Comparison of ENCODE assay signal across 30 mouse cellular contexts in genomic region chr19:11264602-11265185, GRCm38 (mm10). TPM values are rescaled to one million over a fixed set of nuclear protein-coding genes. Genes with fewer than 3 reads are reported as not detected.
DNase-seq lines count a peak whose midpoint lies in the region; ATAC-seq and TF ChIP-seq lines count a peak whose summit lies in the region.
"Had no signal": no experiment of that assay in that cellular context is flagged by ENCODE, and none has a peak within 500 bp of the region (broad histone marks: within the 10 kb centered on the region; RNA-seq: fewer than 3 reads in every experiment).

No protein-coding gene starts in this region.

- H3K4me3 ChIP-seq in CH12.LX (replicated peaks in 1 of 3; ENCODE audit: low read depth in 2 of 3, low read length in 2 of 3, poor library complexity in 1 of 3) (peak overlapping the region; percentile 54 to 74 (median 70)), macrophage (ENCODE audit: inconsistent target) (no peak overlapping the region)
- H3K4me3 ChIP-seq in forebrain, embryonic 12.5 days (replicated peaks) = no peak overlapping the region
- no peak overlapping the region for H3K4me3 ChIP-seq in stomach, postnatal 0 days (ENCODE audit: low read depth, low read length)
- no peak overlapping the region for H3K4me3 ChIP-seq in kidney, adult 2 months (ENCODE audit: insufficient read depth, low read depth, low read length)
- H3K4me3 ChIP-seq: forebrain, embryonic 15.5 days; heart, adult 2 months; heart, embryonic 10.5 days; heart, embryonic 13.5 days; hindbrain, embryonic 12.5 days; hindbrain, embryonic 15.5 days; intestine, embryonic 15.5 days had no signal

- TF ChIP-seq RAD21 in CH12.LX (IDR thresholded peaks at IDR 0.05; ENCODE audit: low read depth, low read length) = no peak

- H3K27me3 ChIP-seq in CH12.LX (replicated peaks) = no peaks in the 10 kb centered on the region
- H3K27me3 ChIP-seq in forebrain, embryonic 12.5 days = no peaks in the 10 kb centered on the region
- H3K27me3 ChIP-seq in stomach, postnatal 0 days (ENCODE audit: control insufficient read depth, insufficient read depth, low read length) = no peaks in the 10 kb centered on the region
- H3K27me3 ChIP-seq in kidney, adult 2 months (replicated peaks; ENCODE audit: control insufficient read depth, insufficient read depth, low read length) = no peaks in the 10 kb centered on the region; the same call in 1 of the 2 replicates
- H3K27me3 ChIP-seq: forebrain, embryonic 15.5 days; heart, embryonic 13.5 days; hindbrain, embryonic 12.5 days; hindbrain, embryonic 15.5 days; intestine, embryonic 15.5 days had no signal

- peak; percentile 28 to 34 for DNase-seq in spleen, postnatal 36 days (ENCODE audit: low spot score in 2 of 2)
- no peak for DNase-seq in spleen, adult 12 weeks (ENCODE audit: low spot score)
- DNase-seq in CH12.LX (ENCODE audit: extremely low read depth) = no peak
- DNase-seq in stomach, postnatal 0 days (ENCODE audit: low spot score) = no peak
- no peak for DNase-seq in kidney, adult 2 months
- DNase-seq: adrenal gland, adult 2 months; adrenal gland, postnatal 14 days; cerebellum, adult 18-20 months; cerebellum, adult 9-10 months; cerebellum, postnatal 14 days; gastrocnemius, postnatal 25 days; heart, adult 2 months; heart, postnatal 14 days had no signal

- in situ Hi-C loops in CH12.LX (cut with MboI; ENCODE audit: low pct_ligation_motif_present, low pct_unique_long_range_greater_than_20kb, low sequenced_read_pairs) = no loop called here

- H3K4me2 ChIP-seq in CH12.LX (ENCODE audit: insufficient read depth, low read depth, poor library complexity, severe bottlenecking) = peak overlapping the region; percentile 76
- no peak overlapping the region for H3K4me2 ChIP-seq in forebrain, embryonic 12.5 days
- H3K4me2 ChIP-seq in stomach, postnatal 0 days (replicated peaks; ENCODE audit: low read depth) = no peak overlapping the region
- H3K4me2 ChIP-seq: forebrain, embryonic 15.5 days; heart, embryonic 13.5 days; hindbrain, embryonic 12.5 days; hindbrain, embryonic 15.5 days; intestine, embryonic 15.5 days had no signal

- peak overlapping the region; percentile 71; the same call in 1 of the 2 replicates for H3K9ac ChIP-seq in CH12.LX (ENCODE audit: insufficient read depth, low read depth)
- H3K9ac ChIP-seq in forebrain, embryonic 12.5 days = no peak overlapping the region
- H3K9ac ChIP-seq in stomach, postnatal 0 days (ENCODE audit: low read length) = no peak overlapping the region
- H3K9ac ChIP-seq: forebrain, embryonic 15.5 days; heart, embryonic 13.5 days; hindbrain, embryonic 12.5 days; hindbrain, embryonic 15.5 days; intestine, embryonic 15.5 days had no signal

- peak overlapping the region; percentile 66 for H3K27ac ChIP-seq in CH12.LX (ENCODE audit: insufficient read depth, low read depth)
- peak overlapping the region; percentile 87 for H3K27ac ChIP-seq in macrophage
- H3K27ac ChIP-seq in forebrain, embryonic 12.5 days = no peak overlapping the region
- H3K27ac ChIP-seq in stomach, postnatal 0 days (replicated peaks) = no peak overlapping the region
- H3K27ac ChIP-seq in kidney, adult 2 months (ENCODE audit: insufficient read depth, low read depth, low read length) = no peak overlapping the region
- H3K27ac ChIP-seq: forebrain, embryonic 15.5 days; heart, adult 2 months; heart, embryonic 10.5 days; heart, embryonic 13.5 days; hindbrain, embryonic 12.5 days; hindbrain, embryonic 15.5 days; intestine, embryonic 15.5 days had no signal

- H3K36me3 ChIP-seq in CH12.LX (replicated peaks in 1 of 2; ENCODE audit: control insufficient read depth in 1 of 2, insufficient read depth in 1 of 2, low read length in 1 of 2) = peaks cover 2 to 21% of the 10 kb centered on the region in 2 experiments
- H3K36me3 ChIP-seq in macrophage (ENCODE audit: inconsistent target) = no peaks in the 10 kb centered on the region
- H3K36me3 ChIP-seq in forebrain, embryonic 12.5 days (replicated peaks) = no peaks in the 10 kb centered on the region
- H3K36me3 ChIP-seq in stomach, postnatal 0 days (ENCODE audit: control insufficient read depth, insufficient read depth, low read length) = no peaks in the 10 kb centered on the region
- no peaks in the 10 kb centered on the region for H3K36me3 ChIP-seq in kidney, adult 2 months (ENCODE audit: control insufficient read depth, insufficient read depth, low read length)
- H3K36me3 ChIP-seq: forebrain, embryonic 15.5 days; heart, embryonic 10.5 days; heart, embryonic 13.5 days; hindbrain, embryonic 12.5 days; hindbrain, embryonic 15.5 days; intestine, embryonic 15.5 days had no signal

- H3K4me1 ChIP-seq in CH12.LX (ENCODE audit: control insufficient read depth in 1 of 2, insufficient read depth in 2 of 2) = peaks cover 7 to 41% of the 10 kb centered on the region in 2 experiments; a peak in 3 of 4 replicates
- no peaks in the 10 kb centered on the region for H3K4me1 ChIP-seq in forebrain, embryonic 12.5 days
- H3K4me1 ChIP-seq in stomach, postnatal 0 days (replicated peaks; ENCODE audit: control insufficient read depth, insufficient read depth) = no peaks in the 10 kb centered on the region
- no peaks in the 10 kb centered on the region for H3K4me1 ChIP-seq in kidney, adult 2 months (ENCODE audit: control insufficient read depth, insufficient read depth, low read length)
- H3K4me1 ChIP-seq: forebrain, embryonic 15.5 days; heart, embryonic 10.5 days; heart, embryonic 13.5 days; hindbrain, embryonic 12.5 days; hindbrain, embryonic 15.5 days; intestine, embryonic 15.5 days had no signal

- WGBS in macrophage (ENCODE audit: missing documents) = 81% methylated on average over 9 of the region's 9 CpGs
- 89% methylated on average over 9 of the region's 9 CpGs for WGBS in forebrain, embryonic 12.5 days
- 72% methylated on average over 9 of the region's 9 CpGs for WGBS in stomach, postnatal 0 days
- WGBS in kidney, adult 2 months = 77% methylated on average over 9 of the region's 9 CpGs

- no peak for TF ChIP-seq CTCF in CH12.LX (conservative IDR thresholded peaks at IDR 0.05 in 1 of 2, IDR thresholded peaks at IDR 0.05 in 1 of 2; ENCODE audit: low read depth in 2 of 2, low read length in 2 of 2)
- TF ChIP-seq CTCF in stomach, postnatal 0 days (IDR thresholded peaks at IDR 0.05; ENCODE audit: low read depth) = no peak
- TF ChIP-seq CTCF in kidney, adult 2 months (conservative IDR thresholded peaks at IDR 0.05; ENCODE audit: insufficient read depth, insufficient read length, low read depth, low read length) = no peak

- no peak for ATAC-seq in forebrain, embryonic 12.5 days (ENCODE audit: low FRiP score)
- no peak for ATAC-seq in stomach, postnatal 0 days (ENCODE audit: low FRiP score, low TSS enrichment)
- ATAC-seq: forebrain, embryonic 15.5 days; intestine, embryonic 15.5 days had no signal

- dilution Hi-C loops in CH12.LX (cut with MboI; ENCODE audit: extremely low pct_ligation_motif_present, extremely low pct_unique_long_range_greater_than_20kb, low sequenced_read_pairs) = no loop called here

- peaks cover 28% of the 10 kb centered on the region for H3K79me2 ChIP-seq in CH12.LX (replicated peaks; ENCODE audit: control insufficient read depth, extremely low read depth, insufficient read depth, poor library complexity, severe bottlenecking)
- H3K79me2 ChIP-seq in macrophage (ENCODE audit: inconsistent target) = no peaks in the 10 kb centered on the region

- no peak for TF ChIP-seq EP300 in CH12.LX (IDR thresholded peaks at IDR 0.05; ENCODE audit: low read length)
- TF ChIP-seq EP300 in stomach, postnatal 0 days (optimal IDR thresholded peaks at IDR 0.05) = no peak

- no peak; the same call in 1 of the 2 replicates for TF ChIP-seq POLR2A in CH12.LX (IDR thresholded peaks at IDR 0.05; ENCODE audit: low read depth, low read length)
- no peak for TF ChIP-seq POLR2A in kidney, adult 2 months (IDR thresholded peaks at IDR 0.05; ENCODE audit: low read depth, low read length)

- H3K9me3 ChIP-seq in CH12.LX (replicated peaks; ENCODE audit: low read length) = no peaks in the 10 kb centered on the region
- no peaks in the 10 kb centered on the region for H3K9me3 ChIP-seq in forebrain, embryonic 12.5 days
- no peaks in the 10 kb centered on the region for H3K9me3 ChIP-seq in stomach, postnatal 0 days (ENCODE audit: control insufficient read depth, low read length)
- H3K9me3 ChIP-seq: forebrain, embryonic 15.5 days; heart, embryonic 10.5 days; heart, embryonic 13.5 days; hindbrain, embryonic 12.5 days; hindbrain, embryonic 15.5 days; intestine, embryonic 15.5 days had no signal

RNA-seq across cellular contexts. Expression of gene Ms4a1, which starts 1.3 kb away (rescaled TPM):
- 106 and 137 TPM in 2 replicates for total RNA-seq in CH12.LX (2012; rRNA removed)
- total RNA-seq in CH12.LX (2014; rRNA removed) = 642 and 726 TPM in 2 replicates
- 345 and 387 TPM in 2 replicates for polyA plus RNA-seq in CH12.LX (2012; ENCODE audit: insufficient read length, low read depth)
- under 1 TPM in 2 of 26 experiments, not detected in 24; 0.12 to 0.23 TPM for total RNA-seq in macrophage (2018; cell fraction: chromatin; rRNA removed)
- under 1 TPM in 9 of 26 experiments, not detected in 17; 0.03 to 0.09 (median 0.05) TPM for total RNA-seq in macrophage (2018; cell fraction: cytosol; rRNA removed)
- under 1 TPM in 5 of 26 experiments, not detected in 21; 0.18 to 0.34 (median 0.24) TPM for total RNA-seq in macrophage (2018; cell fraction: nucleus; rRNA removed)
- 0.07 to 0.09 TPM in 2 of 3 replicates, not detected in the other for polyA plus RNA-seq in macrophage (2018)
- polyA plus RNA-seq in forebrain, embryonic 12.5 days (2016; fragmentation: Nextera tagmentation; extraction: Ambion mirVana) = not detected in 2 replicates
- 0.06 and 0.11 TPM in 2 replicates for polyA plus RNA-seq in stomach, postnatal 0 days (2015; fragmentation: Nextera tagmentation; extraction: Ambion mirVana)
- 0.07 and 1.9 TPM in 2 replicates for polyA plus RNA-seq in kidney, adult 2 months (2012; rRNA removed)
- total RNA-seq: gastrocnemius, adult 8-10 months; gastrocnemius, postnatal 25 days; hematopoietic stem cell, adult 5-6 weeks; MEL had no signal
- polyA plus RNA-seq: embryonic facial prominence, embryonic 11.5 days; embryonic facial prominence, embryonic 14.5 days; forebrain, embryonic 11.5 days; forebrain, embryonic 15.5 days; heart, embryonic 10.5 days; heart, embryonic 13.5 days; heart, embryonic 16.5 days; hindbrain, embryonic 12.5 days; hindbrain, embryonic 15.5 days; intestine, embryonic 15.5 days had no signal

RNA-seq across cellular contexts. Expression of gene Ms4a5, which starts 19.0 kb away (rescaled TPM):
- total RNA-seq in CH12.LX (2012; rRNA removed) = not detected in 2 replicates
- not detected in 2 replicates for total RNA-seq in CH12.LX (2014; rRNA removed)
- polyA plus RNA-seq in CH12.LX (2012; ENCODE audit: insufficient read length, low read depth) = not detected in 2 replicates
- not detected for total RNA-seq in macrophage (2018; cell fraction: chromatin; rRNA removed)
- not detected for total RNA-seq in macrophage (2018; cell fraction: cytosol; rRNA removed)
- not detected for total RNA-seq in macrophage (2018; cell fraction: nucleus; rRNA removed)
- polyA plus RNA-seq in macrophage (2018) = not detected in 3 replicates
- not detected in 2 replicates for polyA plus RNA-seq in forebrain, embryonic 12.5 days (2016; fragmentation: Nextera tagmentation; extraction: Ambion mirVana)
- polyA plus RNA-seq in stomach, postnatal 0 days (2015; fragmentation: Nextera tagmentation; extraction: Ambion mirVana) = not detected in 2 replicates
- polyA plus RNA-seq in kidney, adult 2 months (2012; rRNA removed) = not detected in 2 replicates
- total RNA-seq: adrenal gland, adult 2 months; adrenal gland, postnatal 14 days; adrenal gland, postnatal 4 days; gastrocnemius, adult 8-10 months; gastrocnemius, postnatal 25 days; heart, adult 2 months; heart, postnatal 14 days; hematopoietic stem cell, adult 5-6 weeks; MEL had no signal
- polyA plus RNA-seq: adrenal gland, adult 2 months; embryonic facial prominence, embryonic 11.5 days; embryonic facial prominence, embryonic 14.5 days; forebrain, embryonic 11.5 days; forebrain, embryonic 15.5 days; heart, adult 2 months; heart, embryonic 10.5 days; heart, embryonic 13.5 days; heart, embryonic 16.5 days; hindbrain, embryonic 12.5 days; hindbrain, embryonic 15.5 days; intestine, embryonic 15.5 days had no signal

RNA-seq across cellular contexts. Expression of gene Ms4a12, which starts 32.4 kb away (rescaled TPM):
- total RNA-seq in CH12.LX (2012; rRNA removed) = not detected in 2 replicates
- total RNA-seq in CH12.LX (2014; rRNA removed) = not detected in 2 replicates
- polyA plus RNA-seq in CH12.LX (2012; ENCODE audit: insufficient read length, low read depth) = not detected in 2 replicates
- not detected for total RNA-seq in macrophage (2018; cell fraction: chromatin; rRNA removed)
- not detected for total RNA-seq in macrophage (2018; cell fraction: cytosol; rRNA removed)
- total RNA-seq in macrophage (2018; cell fraction: nucleus; rRNA removed) = not detected
- not detected in 3 replicates for polyA plus RNA-seq in macrophage (2018)
- polyA plus RNA-seq in forebrain, embryonic 12.5 days (2016; fragmentation: Nextera tagmentation; extraction: Ambion mirVana) = not detected in 2 replicates
- 0.51 and 0.73 TPM in 2 replicates for polyA plus RNA-seq in stomach, postnatal 0 days (2015; fragmentation: Nextera tagmentation; extraction: Ambion mirVana)
- polyA plus RNA-seq in kidney, adult 2 months (2012; rRNA removed) = not detected in 2 replicates
- total RNA-seq: adrenal gland, adult 2 months; adrenal gland, postnatal 14 days; adrenal gland, postnatal 4 days; gastrocnemius, adult 8-10 months; gastrocnemius, postnatal 25 days; heart, adult 2 months; heart, postnatal 14 days; hematopoietic stem cell, adult 5-6 weeks; MEL had no signal
- polyA plus RNA-seq: adrenal gland, adult 2 months; embryonic facial prominence, embryonic 11.5 days; embryonic facial prominence, embryonic 14.5 days; forebrain, embryonic 11.5 days; forebrain, embryonic 15.5 days; gonadal fat pad, adult 2 months; heart, adult 2 months; heart, embryonic 10.5 days; heart, embryonic 13.5 days; heart, embryonic 16.5 days; hindbrain, embryonic 12.5 days; hindbrain, embryonic 15.5 days had no signal

RNA-seq across cellular contexts. Expression of gene Ms4a14, which starts 49.6 kb away (rescaled TPM):
- total RNA-seq in CH12.LX (2012; rRNA removed) = not detected in 2 replicates
- total RNA-seq in CH12.LX (2014; rRNA removed) = not detected in 2 replicates
- 0.12 and 0.17 TPM in 2 replicates for polyA plus RNA-seq in CH12.LX (2012; ENCODE audit: insufficient read length, low read depth)
- total RNA-seq in macrophage (2018; cell fraction: chromatin; rRNA removed) = 100 to 1,000 TPM; 120 to 991 (median 624) TPM
- total RNA-seq in macrophage (2018; cell fraction: cytosol; rRNA removed) = 100 to 1,000 TPM in 2 of 26 experiments, 10 to 100 TPM in 24; 24.9 to 106 (median 61.5) TPM
- total RNA-seq in macrophage (2018; cell fraction: nucleus; rRNA removed) = 100 to 1,000 TPM; 172 to 781 (median 506) TPM
- 36.7 to 102 TPM (median 69.8 TPM) in 3 replicates for polyA plus RNA-seq in macrophage (2018)
- not detected in 2 replicates for polyA plus RNA-seq in forebrain, embryonic 12.5 days (2016; fragmentation: Nextera tagmentation; extraction: Ambion mirVana)
- 0.08 and 0.10 TPM in 2 replicates for polyA plus RNA-seq in stomach, postnatal 0 days (2015; fragmentation: Nextera tagmentation; extraction: Ambion mirVana)
- polyA plus RNA-seq in kidney, adult 2 months (2012; rRNA removed) = 0.08 TPM in 2 replicates
- total RNA-seq: adrenal gland, postnatal 14 days; gastrocnemius, adult 8-10 months; heart, adult 2 months; hematopoietic stem cell, adult 5-6 weeks; MEL had no signal
- polyA plus RNA-seq: forebrain, embryonic 11.5 days; heart, embryonic 10.5 days; heart, embryonic 13.5 days; hindbrain, embryonic 12.5 days; hindbrain, embryonic 15.5 days; intestine, embryonic 15.5 days had no signal

Comparison
In these comparisons a context has a peak if more than half of its experiments do, and no peak if none do; other contexts are left out.
1. DNase-seq: peak in spleen, postnatal 36 days (2 of 2); none in spleen, adult 12 weeks (single experiment), CH12.LX (single experiment), stomach, postnatal 0 days (single experiment) and kidney, adult 2 months (single experiment).
2. H3K27ac ChIP-seq: peak in CH12.LX (single experiment) and macrophage (single experiment); none in forebrain, embryonic 12.5 days (single experiment), stomach, postnatal 0 days (single experiment) and kidney, adult 2 months (single experiment).
3. H3K4me3 ChIP-seq: peak in CH12.LX (3 of 3); none in macrophage (single experiment), forebrain, embryonic 12.5 days (single experiment), stomach, postnatal 0 days (single experiment) and kidney, adult 2 months (single experiment).
4. RNA of gene Ms4a1, which starts 1.3 kb away (polyA plus RNA-seq): 345 to 387 TPM in CH12.LX; 0.07 to 1.9 TPM in kidney, adult 2 months, 0.07 to 0.09 TPM in macrophage, 0.06 to 0.11 TPM in stomach, postnatal 0 days and not detected in forebrain, embryonic 12.5 days; every median in the first group is over 100 times any median in the second.